Mouse (Mus musculus): Measurements from ENCODE around the gene Pcsk5.

DNA sequence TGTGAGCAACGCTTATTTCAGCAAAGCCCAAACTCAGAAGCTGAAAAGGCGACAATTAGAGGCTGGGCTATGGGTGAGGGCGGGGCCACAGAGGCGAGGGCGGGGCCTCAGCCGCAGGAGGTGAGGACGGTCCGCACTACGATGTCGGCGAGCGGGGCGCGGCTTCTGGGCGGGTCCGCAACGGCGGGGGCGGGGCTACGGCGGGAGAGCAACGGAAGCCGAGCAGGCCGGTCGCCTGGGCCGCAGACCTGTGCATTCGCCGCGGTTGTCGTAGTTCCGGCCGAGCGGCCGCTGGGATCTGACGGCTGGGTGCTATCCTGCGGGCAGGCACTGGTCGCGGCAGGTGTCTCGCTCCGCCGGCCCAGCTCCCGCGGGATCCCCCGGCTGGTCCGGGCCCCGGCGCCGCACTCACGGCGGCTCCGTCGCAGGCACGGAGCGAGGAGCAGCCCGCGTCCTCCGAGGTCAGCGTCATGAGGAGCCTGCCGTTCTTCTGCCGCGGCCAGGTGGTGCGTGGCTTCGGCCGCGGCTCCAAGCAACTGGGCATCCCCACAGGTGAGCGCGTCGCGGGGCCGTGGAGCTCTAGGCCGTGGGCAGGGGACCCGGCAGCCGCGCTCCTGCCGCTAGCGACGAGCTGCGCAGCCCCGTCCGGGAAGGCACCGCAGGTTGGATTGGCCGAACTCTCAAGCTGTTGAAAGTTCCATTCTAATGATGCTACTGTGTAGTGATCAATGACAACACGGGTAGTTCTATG, 443.4 kb downstream of the Pcsk5 start, which contains the start of gene Rfk:
- no peak for TF ChIP-seq CTCF (IDR thresholded peaks at IDR 0.05; ENCODE audit: low read depth, low read length)
- TF ChIP-seq TAL1 (conservative IDR thresholded peaks at IDR 0.05; ENCODE audit: low read depth, low read length): no peak

Data from G1E (cell line).